Mouse (Mus musculus): ENCODE measurements around the gene Rbm3.

- TF ChIP-seq CTCF (IDR thresholded peaks at IDR 0.05; ENCODE audit: control insufficient read depth, insufficient read depth, insufficient replicate concordance, low read depth, low read length) (no peak), POLR2A (IDR thresholded peaks at IDR 0.05; ENCODE audit: control insufficient read depth, low read depth, low read length) (no peak)
Observed at GRCm38 (mm10) chrX:8182871-8183540, 37.3 kb upstream of the Rbm3 start.
